Mouse (Mus musculus) yolk sac, embryonic 10.5 days (tissue): ENCODE results near the gene Phpt1.
A peak's percentile ranks its signal among the peaks of the same experiment; 100 is the strongest.

ENCODE experiments used
- DNase-seq: peaks from one replicate; pipeline ENCODE4 v3.0.0-alpha.2; 2017; ENCODE audit warnings: low spot score

The Phpt1 gene

DNA sequence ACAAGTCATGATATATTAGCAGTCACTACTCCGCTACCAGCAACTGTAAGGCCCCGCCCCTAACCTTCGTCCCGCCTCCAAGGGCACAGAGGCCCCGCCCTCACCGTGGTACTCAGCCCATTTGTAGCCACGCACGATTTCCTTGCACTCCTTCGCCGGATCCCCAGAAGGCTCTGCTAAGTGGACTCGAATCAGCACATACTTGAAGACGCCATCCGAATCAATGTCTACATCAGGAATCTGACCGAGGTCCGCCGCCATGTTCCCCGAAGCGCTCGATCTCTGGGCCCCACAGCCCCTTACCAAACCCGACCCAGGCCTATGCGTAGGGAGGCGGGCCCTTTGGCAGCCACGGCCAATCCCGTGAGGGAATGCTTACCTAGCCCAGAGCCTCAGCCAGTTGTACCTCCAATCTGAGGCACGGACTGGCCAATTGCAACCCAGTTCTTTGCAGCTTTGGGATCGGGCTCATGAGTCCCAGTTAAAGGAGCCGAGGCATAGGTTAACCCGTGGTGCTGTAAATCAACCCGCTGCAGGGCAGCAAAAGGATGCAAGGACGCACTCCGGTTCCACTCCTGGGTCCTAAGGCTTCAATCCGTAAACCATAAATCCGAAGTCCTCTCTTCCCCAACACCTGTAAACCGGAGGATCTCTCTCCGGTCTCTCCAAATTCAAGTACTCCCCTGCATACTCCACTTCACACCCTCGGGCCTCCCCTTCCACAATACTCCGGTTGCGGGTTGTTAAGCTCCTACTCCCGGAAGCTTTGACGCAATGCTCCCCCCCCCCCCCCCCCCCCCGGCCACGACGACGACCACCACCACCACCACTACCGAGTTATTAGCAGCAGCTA, at the start of gene Phpt1, which contains the start of gene Mamdc4:
TSS of gene Phpt1 (minus strand) at position 646 of the 853 bp plus-strand sequence.
TSS of gene Mamdc4 (minus strand) at position 267 of the 853 bp plus-strand sequence.
- peak; percentile 97 for DNase-seq

DNA sequence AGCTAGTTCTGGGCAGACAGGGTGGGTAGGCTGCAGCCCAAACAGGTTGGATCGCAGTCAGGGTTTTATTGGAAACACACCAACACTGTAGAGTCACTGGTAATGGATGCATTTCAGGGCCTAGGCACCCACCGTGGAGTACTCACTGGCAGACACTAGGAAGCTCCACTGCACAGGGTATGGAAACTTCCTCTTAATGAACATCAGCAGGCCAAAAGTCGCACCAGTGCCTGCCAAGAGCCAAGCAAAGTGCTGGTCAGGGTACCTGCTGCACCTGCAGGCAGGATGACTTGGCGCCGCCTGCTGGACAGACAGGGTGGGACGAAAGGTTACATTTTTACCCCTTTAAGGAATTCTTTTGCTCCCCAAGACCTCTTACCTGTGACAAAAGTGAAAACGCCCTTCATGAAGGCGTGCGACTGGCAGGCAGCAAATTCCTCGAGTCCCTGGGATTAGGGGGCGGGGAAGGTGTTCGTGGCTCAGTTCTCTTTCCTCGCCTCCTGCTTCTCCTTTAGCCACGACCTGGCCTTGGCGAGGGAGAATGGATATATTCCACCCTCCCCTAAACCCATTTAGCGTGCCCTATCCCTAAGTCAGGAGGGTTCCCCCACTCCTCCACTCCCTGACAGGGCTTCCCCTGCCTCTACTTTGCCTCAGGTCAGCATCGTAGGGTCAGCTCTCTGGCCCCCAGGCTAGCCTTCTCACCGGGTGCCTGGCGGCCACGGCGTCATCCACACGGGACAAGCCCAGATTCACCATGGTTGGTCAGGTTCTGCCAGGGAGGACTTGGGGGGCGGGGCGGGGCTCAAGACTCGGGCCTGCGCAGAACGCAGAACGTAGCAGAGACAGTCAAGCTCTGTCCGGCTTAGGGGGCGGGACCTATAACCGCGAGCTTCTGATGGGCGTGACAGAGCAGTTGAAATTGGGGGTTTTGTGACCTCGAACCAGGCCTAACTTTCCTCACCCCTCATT, 46.5 kb upstream of the Phpt1 start, which contains the start of gene Tmem141:
TSS of gene Tmem141 (minus strand) at position 777 of the 972 bp plus-strand sequence.
- peak; percentile 69 for DNase-seq

GRCm38 (mm10) chr2:25620852-25621228, 45.8 kb upstream of the Phpt1 start:
- no peak for DNase-seq

- no peak for DNase-seq
These were observed 45.4 kb upstream of the Phpt1 start for GRCm38 (mm10) chr2:25620386-25620785.

- no peak for DNase-seq
These were observed 42.6 kb upstream of the Phpt1 start, which contains the start of gene Ccdc183 for GRCm38 (mm10) chr2:25617578-25617977. Gene Ccdc183 (minus strand): TSS chr2:25617678.

- no peak for DNase-seq
These were observed 41.4 kb upstream of the Phpt1 start for GRCm38 (mm10) chr2:25616398-25616797.

GRCm38 (mm10) chr2:25608671-25609070, 33.6 kb upstream of the Phpt1 start:
- no peak for DNase-seq

GRCm38 (mm10) chr2:25607761-25608622, 33.0 kb upstream of the Phpt1 start, which contains the start of gene Rabl6:
Gene Rabl6 (minus strand): TSS chr2:25608521.
- peak; percentile 87 for DNase-seq

GRCm38 (mm10) chr2:25602526-25602925, 27.5 kb upstream of the Phpt1 start:
- no peak for DNase-seq

DNA sequence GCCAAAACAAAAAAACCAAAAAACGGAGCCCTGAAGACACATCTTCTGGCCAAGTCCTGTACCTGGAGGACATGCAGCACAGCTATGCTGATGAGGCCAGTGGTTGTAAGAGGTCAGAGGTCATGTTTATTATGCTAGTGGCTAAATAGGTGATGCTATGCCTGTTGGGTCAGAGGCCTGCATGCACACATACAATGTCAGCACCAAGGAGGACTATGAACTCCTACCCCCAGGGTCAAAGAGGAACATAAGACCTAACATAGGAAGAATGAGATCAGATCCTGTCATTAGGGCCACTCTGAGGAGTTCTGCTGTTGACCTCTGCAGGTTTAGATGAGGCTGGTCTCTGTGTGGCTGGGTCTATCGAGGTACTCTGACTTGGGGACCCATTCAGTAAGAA, 25.0 kb upstream of the Phpt1 start:
- DNase-seq: peak; percentile 57

GRCm38 (mm10) chr2:25598749-25599148, 23.7 kb upstream of the Phpt1 start:
- no peak for DNase-seq

GRCm38 (mm10) chr2:25596765-25597510, 21.9 kb upstream of the Phpt1 start:
- no peak for DNase-seq

GRCm38 (mm10) chr2:25591863-25592262, 16.8 kb upstream of the Phpt1 start:
- no peak for DNase-seq

DNA sequence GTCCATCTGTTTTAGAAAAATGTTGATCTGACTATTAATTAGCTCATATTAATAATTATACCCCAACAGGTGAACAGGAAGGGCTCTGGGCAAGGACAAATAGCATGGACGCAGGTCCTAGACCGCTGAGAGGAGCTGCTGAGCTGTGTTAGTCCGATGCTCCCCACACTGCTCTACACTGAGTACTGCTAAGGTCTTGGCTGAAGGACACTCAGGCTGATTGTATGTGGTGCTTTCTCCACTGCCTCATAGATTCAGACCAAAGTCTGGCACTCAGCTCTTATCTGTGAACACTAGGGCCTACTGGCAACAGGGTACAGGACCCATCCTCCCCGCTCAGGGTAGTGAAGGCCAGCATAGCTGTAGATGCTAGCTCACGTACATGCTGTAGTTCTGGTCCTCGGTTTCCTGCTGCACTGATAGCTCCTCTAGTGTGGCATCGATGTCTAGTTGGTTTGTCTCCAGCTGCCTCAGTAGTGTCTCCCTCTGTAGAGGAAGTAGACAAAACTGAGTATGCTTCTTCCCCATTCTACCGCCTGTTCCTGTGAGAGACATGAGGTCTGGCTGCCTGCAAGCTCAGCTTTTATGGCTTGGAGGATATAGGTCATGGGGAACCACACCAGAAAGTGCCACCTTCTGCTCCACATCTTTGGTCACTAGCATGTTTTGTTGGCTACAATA, 13.3 kb upstream of the Phpt1 start:
- DNase-seq: no peak

DNA sequence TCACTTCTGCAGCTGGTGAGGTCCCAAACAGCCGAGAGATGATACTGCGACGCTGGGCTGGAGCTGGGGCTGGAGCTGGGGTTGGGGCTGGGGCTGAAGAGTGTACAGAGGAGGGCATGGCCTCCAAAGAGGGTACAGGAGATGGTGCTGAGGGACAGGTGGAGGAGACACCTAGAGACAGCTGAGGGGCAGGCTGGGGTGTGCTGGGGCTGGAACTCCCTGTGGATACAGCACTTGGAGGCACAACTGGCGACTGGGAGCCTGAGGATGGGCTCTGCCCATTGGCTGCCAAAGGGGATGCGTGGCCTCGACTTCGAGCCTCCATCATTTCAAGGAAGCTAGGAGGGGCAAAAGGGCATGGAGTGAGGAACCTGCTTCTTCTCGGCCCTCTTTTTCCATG, 12.3 kb upstream of the Phpt1 start:
- DNase-seq: no peak

DNA sequence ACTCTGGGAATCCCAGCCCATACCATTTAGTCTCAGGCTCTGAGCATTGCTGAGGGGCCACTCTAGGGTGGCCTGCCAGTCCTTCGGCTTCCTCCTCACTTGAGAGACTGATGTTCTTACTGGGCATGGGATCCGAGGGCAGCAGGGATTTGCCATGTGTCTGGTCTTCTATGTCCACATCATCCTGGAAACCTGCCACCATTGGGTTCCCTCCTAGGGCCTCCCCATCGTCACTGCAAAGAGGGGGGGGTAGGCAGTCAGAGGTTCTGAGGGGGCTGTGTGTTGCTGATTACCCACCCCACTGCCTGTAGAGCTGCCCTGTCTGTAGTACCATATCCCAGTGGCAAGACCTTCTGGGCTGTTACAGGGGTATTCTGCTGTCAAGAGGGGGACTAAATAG, 10.6 kb upstream of the Phpt1 start:
- DNase-seq: no peak

- DNase-seq: no peak
These were observed 9.8 kb upstream of the Phpt1 start for GRCm38 (mm10) chr2:25584856-25585255.

DNA sequence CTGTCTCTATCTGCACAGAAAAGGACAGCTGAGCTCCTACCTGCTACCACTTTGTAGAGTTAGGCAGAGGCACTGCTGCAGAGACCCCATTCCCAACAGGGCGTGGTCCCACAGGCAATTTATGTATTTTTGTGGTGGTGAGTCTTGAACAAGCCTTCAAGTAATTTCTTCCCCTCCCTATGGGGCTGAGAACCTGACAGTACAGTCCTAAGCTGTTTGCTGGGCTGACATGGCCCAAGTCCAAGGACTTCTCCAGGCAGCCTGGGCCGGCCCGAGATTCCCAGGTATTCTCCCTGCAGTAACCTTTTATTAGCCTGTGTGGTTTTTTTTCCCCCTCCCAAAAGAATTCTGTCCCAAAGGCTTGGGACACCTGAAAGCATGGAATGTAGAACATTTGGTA, 9.1 kb upstream of the Phpt1 start:
- no peak for DNase-seq

DNA sequence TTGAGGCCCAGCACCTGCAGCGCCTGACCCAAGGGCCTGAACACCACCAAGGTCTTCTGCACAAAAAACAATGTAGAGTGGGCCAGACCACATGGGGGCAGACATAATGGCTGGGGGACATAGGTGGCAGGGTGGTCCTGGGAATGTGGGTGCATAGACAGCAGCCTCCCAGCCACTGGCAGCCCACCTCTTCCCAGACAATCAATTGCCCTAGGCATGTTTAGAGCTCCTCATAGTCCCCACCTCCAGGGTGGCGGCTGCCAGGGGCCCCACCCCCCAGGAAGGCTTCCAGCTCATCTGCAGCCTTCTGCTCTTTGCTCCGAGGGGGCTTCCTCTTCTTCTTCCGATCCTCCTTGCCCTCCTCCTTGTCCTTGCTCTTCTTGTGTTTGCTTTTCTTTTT, 8.5 kb upstream of the Phpt1 start:
- no peak for DNase-seq

- DNase-seq: no peak
These were observed 8.1 kb upstream of the Phpt1 start for GRCm38 (mm10) chr2:25583120-25583481.
